Mouse (Mus musculus) testis, postnatal 10 days (tissue): ENCODE results near the gene Slc1a7.

Experiments
- DNase-seq: peaks from one replicate; pipeline ENCODE4 v3.0.0; 2021; ENCODE audit warnings: low spot score

Slc1a7 gene

DNA sequence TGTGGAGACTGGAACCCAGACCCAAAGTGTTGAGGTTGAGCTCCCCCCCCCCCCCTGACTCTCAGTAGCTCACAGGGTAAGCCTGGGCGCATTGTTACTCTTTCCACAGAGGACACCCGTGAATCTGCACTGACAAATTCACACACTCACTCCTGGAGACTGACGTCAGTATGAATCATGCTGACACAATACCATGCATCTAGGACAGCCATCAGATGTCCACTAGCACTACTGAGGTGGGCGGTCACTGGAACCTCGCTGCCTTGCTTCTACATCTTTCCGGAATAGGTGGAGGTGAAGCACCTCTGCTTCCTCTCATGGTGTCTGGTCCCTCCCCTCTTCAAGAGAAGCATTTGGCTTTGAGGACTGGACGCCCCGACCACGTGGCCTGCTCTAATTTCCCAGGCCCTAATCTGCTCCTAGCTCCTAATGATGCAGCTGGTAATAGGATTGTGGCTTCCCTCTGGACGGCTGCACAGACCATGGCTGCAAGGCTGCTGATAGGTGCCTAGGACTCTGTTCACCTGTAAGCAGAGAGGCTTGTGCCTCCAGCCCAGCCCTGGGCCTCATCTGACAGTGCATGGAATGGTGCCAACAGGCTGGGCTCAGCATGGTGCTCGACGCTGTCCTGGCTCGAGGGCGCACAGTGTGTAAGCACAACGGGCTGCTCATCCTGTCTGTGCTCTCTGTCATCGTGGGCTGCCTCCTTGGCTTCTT lies at the start of gene Slc1a7:
Gene Slc1a7, plus strand, starts transcription at position 367 of the 717 bp plus-strand sequence.
- DNase-seq, result peak; percentile 52

DNA sequence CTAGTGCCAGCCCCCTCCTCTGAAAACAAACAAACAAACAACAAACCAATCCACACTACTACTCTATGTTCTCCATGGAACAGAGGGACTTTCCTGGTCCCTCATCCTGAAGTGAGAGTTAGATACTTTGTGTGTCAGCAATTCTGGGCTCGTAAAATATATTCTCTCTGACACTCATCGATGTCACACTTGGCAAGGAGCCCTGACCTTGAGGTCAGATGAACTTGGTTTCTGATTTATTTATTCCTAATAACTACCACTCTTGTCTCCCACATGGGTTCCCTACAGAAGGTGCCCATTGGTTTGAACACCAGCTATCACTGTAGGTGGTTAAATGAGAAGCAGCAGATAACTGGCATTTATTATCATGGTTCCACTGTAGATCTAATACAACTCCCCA lies 47.8 kb upstream of the Slc1a7 start:
- no peak for DNase-seq

DNA sequence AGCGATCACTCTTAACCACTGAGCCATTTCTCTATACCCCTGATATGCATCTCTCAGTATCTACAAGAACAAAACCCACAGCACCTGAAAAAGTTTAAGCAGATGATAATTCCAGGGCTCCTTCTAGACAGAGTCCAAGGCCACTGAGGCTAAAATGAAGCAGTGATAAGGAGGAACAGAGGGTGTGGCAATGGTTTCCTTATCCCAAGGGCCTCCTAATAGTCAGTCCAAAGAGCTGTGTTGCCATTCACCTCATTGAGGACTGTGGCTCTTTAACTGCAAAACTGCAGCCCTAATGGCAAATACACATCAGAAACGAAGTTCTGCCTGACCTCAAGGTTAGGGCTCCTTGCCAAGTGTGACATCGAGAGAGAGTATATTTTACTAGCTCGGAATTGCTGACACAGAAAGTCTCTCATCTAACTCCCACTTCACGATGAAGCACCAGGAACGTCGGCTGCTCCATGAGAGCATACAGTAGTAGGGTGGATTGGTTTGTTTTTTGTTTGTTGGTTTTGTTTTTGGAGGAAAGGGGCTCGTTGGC lies 46.9 kb upstream of the Slc1a7 start:
- peak; percentile 64 for DNase-seq

DNA sequence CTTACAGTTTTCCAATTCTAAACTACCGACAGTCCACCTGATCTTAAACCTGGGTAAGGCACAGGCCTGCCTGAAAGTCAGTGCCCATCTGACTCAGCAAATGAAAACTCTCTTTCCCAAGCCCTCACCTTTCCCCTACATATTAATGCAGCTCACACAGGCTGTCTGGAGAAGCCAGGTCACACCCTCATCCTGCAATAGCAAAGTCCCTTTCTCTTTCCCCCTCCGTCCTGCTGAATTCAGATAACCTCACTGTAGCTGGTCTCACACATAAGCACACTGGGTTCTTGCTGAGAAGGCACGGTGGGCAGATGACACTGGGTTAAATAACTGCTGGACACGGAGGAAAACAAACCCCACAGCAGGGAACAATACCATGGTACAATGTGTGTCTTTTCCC lies 46.2 kb upstream of the Slc1a7 start:
- DNase-seq, result no peak

DNA sequence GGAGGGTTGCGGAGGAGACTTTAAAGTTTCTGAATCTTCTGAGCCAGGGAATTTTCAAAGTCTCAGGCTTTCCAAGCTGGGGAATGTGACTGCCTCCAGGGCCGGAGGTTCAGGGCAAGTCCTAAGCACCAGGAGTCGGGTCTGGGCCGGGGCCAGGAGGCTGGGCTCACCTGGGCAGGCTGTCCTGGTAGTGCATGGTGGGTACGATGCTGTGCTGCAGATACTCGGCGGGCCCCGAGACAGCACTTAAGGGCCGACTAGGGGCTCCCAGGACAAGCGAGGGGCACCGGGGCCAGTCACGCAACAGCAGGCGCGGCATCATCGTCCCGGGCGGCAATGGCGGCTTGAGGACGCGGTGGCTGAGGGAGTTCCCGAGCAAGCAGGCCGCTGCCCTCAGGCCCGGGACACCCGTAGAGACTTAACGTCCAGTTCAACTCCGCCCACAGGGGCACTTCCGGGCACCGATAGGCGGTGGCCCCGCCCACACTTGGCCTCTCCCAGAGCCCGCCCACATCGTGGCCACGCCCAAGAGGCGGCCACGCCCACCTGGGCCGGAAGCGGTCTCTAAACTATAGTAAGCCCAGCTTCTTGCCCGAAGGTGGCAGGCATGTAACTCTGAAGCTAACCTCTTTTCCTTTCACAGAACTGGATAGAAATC lies 44.9 kb upstream of the Slc1a7 start, which contains the start of gene Cpt2:
Gene Cpt2, minus strand, starts transcription at position 466 of the 658 bp plus-strand sequence.
- peak; percentile 98 for DNase-seq

DNA sequence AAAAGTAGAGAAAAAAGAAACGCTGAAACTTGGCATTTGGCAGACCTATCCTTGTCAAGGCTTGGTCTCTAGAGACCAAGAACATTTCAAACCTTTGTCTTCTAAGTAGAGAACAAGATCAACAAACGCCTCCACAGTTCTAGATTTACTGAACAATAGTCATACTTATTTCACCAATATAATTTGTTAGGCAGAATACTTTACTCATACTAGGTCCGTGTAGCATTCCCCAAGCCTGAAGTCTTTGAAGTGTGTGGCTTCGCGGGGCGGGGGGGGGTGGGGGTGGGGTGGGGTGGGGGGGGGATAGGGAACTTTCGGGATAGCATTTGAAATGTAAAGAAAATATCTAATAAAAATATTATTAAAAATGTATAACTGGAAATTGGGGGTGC lies 44.3 kb upstream of the Slc1a7 start:
- no peak for DNase-seq

DNA sequence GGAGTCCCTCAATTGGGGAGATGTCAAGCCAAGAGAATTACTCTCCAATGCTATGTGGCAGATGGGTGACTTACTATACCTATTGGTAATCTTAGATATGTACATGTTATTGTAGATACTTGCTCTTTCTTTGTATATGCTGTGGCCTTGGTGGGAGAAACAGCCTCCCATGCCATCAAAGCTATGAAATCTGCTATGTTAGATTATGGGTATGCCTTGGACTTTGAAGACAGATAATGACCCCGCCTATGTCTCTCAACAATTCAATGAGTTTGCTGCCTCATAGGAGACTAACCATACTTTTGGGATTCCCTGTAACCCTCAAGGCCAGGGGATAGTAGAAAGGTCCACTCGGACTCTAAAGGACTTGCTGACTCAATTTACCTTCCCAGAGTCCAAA lies 39.9 kb upstream of the Slc1a7 start:
- DNase-seq, result no peak

DNA sequence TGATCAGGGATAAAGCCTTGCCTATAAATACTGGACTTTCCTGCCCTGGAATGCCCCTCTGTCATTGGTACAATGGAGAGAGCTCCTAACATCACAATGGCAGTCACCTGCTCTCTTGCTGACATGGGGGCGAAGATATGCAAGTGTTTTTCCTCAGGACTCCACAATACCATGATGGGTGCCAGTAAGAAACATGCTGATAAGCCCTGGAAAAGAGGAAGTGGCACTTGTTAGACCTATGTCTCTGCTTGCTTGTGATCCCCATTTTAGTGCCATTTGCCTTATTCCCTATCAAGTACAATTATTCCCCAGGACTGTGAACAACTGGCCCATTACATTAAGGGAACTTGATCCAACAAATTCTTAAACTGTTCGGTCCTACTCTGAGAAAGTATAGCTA lies 39.4 kb upstream of the Slc1a7 start:
- no peak for DNase-seq

DNA sequence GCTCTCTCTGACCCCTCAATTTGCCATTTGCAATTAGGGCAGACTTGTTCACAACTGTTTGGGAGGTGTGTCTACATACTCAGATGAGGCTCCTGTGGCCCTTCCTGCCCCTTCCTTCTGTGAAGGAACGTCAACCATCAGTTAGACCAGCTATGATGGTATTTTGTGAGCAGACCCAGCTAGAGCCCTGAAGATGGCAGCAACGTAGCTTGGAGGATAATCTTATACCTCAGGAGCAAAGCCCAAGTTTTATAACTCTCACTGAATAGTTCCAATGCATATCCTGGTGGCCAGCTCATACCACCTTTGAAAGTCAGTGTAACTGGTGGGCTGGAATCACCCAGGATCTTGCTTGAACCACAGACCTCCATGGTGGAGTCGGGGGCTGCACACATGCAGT lies 36.7 kb upstream of the Slc1a7 start:
- no peak for DNase-seq

DNA sequence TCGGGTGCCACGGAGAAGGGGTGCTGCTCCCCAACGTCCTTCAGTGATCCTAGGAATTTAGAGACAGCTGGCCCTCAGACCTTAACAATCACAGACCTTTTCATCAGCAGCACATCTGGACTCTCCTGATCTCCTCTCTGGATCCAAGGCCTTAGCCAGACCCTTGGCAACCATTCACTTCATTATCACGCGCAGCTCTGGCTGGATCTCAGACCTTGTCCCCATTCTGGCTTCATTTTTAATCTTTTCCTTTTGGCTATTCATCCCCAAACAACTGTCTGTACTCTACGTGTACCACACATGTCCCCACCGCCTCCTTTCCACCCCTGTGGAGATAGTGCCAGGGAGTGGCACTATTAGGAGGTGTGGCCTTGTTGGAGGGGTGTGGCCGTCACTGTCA lies 34.9 kb upstream of the Slc1a7 start:
- DNase-seq, result no peak

DNA sequence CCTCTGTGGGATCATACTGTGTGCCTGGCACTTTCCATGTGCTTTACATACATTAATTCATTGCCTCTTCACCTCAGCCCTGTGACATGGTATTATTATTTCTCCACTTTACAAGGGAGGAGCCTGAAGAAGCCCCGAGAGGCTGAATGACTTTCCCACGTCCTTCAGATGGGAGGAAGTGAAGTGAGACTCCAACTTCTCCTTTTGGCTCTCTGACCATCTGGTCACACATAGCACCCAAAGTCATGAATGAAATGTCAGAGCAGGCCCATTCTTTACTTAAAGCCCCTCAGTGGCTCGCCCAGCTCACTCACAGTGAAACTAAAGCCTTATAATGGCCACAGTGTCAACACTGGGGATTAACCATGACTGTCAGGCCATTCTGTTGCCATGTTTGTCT lies 32.9 kb upstream of the Slc1a7 start:
- DNase-seq, result no peak

DNA sequence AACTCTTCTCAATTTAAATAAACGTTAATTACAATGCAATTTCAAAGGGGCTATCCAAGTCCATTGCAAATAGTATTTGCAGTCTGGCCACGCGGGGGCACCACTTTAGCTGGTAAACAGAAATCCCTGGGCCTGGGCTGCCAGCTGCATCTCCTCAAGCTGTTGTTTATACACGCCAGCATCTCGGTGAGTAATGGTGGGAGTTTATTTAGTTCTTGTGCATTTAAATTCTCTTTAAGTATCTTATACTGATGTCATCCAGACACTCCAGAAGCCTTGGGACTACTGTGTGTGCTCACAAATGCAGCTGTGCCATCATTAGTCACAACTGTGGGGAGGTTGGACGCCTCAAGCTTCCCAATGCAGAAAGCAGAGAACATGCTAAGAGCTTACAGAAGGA lies 30.8 kb upstream of the Slc1a7 start:
- peak; percentile 85 for DNase-seq

DNA sequence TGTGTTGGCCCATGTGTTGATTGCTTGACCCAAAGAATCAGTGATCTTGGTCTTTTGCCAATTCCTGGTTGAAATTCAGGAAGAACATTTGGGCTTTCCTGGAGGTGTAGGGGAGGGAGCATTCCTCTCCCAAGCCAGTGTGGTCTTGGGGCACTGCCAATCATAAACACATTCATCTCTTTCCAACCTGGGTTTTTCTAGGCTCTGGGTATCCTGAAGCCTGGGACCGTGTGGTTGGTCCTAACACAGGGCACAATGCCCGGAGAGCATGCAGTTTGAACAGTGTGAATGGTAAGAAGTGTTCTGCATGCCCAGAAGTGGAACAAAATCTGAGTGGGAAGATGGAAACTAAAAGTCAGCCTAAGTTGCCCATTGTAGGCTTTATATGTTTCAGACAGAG lies 30.0 kb upstream of the Slc1a7 start:
- DNase-seq, result no peak

DNA sequence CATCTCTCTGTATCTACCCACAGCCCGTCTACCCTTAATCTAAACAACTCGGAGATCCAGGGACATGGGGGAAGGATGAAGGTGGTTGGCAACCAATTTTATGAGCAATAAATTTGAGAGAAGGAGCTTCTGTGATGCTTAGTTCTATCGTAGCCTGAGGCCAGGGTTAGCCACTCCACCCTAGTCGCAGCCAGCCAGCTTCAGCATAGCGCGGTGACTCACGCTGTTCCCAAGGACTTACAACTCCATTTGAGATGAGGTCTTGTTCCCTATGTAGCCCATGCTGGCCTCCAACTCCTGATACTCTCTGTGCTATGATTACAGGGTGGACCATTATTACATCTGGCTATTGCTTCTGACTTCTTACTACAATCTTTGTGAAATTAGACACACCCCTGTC lies 25.4 kb upstream of the Slc1a7 start:
- DNase-seq, result no peak

DNA sequence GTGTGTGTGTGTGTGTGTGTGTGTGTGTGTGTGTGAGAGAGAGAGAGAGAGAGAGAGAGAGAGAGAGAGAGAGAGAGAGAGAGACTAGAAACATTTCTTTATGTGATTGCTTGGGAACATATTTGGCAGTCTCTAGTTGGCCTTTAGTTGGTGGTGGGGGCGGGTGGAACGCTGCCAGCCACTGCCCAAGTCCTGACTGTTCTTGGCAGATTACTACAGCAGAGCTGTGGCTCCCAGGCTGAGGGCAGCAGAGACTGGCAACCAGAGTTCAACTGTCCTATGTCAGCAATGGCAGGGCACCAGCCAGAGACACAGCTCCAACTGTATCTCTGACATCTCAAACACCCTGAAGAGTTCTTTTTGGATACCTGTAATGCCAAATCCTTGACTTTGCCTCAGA lies 24.0 kb upstream of the Slc1a7 start:
- DNase-seq, result no peak

DNA sequence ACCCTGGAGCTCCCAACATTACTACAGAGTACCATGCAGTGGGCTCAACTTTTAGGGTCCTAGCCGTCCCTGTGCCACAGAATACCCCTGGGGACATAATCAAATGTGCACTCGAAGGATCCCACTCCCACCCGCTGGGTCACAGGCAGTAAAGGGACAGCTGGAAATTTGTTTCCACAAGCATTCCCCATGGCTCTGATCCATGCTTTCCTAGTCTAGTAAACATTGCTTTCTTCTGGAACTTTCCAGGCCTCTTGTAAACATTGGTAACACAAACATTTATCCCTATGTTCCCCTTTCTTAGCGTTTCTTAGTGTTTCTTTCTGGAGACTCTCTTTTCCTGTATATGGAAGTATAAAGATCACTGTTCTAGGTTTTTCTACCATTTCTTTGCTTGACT lies 18.2 kb upstream of the Slc1a7 start:
- no peak for DNase-seq

DNA sequence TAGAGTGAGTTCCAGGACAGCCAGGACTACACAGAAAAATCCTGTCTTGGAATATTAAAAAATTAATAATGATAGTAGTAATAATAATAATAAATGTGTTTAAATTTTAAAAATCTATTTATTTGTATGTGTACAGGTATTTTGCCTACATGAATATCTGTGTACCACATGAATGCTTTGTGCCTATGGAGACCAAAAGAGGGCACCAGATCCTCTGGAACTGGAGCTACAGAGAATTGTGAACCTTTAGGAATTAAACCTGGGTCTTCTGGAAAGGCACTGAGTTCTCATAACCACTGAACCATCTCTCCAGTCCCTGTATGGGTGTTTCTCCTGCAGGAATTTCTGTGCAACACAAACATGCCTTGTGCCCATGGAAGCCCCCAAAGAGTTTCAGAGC lies 15.3 kb upstream of the Slc1a7 start:
- DNase-seq, result no peak

DNA sequence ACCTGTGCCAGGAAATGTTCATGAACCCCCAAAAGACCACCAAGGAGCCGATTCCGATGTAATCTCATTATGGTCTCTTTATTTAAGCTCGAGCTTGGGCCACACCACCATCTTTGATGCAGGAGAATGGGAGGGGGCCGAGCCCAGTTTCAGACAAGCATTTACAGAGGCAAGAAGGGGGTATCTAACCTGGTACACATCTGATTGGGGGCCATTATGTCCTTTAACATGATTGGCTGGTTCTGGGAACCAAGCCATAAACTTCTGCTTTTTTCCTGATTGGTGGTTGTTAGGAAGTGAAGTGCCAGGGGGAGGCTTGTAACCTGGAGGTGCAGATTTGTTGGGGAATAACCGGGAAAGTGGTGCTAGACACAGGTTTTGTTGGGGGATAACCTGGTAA lies 12.4 kb upstream of the Slc1a7 start:
- DNase-seq, result no peak

DNA sequence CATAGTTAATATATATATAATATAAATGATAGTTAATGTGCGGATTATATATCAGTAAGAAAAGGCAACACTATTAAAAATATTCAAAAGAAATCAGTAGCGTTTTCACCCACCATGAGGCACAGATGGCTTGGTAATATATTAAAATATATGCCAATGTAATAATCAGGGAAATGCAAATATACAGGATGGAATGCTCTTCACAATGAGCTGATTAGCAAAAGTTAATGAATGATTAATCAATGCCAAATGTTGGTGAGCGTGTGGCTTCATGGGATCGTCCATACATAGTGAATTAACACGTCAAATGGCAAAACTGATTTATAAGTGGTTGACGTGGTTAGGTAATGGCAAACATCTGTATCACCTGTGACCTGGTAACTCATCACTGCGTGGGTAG lies 9.6 kb upstream of the Slc1a7 start:
- DNase-seq, result no peak

DNA sequence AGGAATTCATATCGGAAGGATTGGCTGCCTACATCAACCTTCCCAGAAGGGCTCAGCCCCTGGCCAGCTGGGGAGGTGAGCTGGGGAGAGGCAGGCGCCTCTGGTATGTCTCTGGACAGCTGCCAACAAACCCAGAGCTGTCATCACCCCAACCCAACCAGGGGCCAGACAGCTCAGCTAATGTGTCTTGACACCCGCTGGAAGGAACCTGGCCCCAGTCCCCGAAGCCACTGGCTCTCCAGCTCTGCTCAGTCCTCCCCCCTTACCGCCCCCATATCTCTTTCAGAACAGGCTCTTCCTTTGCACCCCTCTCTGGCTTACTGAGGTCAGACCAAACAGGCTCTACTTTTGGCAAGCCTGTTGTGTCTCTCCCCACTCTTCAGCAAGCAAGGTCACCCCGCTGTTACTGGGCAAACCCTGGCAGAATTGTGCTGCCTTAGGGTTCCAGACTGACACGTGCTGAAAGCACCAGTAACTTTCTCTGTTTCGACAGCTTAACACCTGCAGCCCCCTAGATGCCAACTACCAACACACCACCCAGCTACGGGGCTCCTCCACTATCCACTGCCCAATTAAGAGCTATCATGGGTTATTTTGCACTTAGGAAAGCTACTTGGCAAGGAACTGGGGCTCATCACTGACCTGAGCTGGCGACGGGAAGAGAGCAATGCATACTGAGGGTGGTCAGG lies 5.9 kb upstream of the Slc1a7 start:
- peak; percentile 58 for DNase-seq

DNA sequence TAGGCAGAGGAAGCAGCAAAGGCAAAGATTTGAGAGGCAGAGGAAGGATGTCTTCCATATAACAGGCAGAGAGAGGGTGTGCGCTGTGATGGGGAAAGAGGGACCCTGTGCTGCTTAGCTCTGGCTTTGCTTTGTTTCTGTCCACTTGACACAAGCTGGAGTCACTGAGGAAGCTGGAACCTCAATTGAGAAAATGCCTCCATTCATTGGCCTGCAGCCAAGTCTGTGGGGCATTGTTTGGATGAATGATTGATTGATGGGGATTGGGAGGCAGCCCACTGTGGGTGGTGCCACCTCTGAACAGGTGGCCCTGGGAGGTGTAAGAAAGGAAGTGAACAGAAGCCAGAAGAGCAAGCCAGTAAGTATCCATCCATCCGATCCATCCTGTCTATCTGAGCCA lies 5.3 kb upstream of the Slc1a7 start:
- DNase-seq, result no peak

DNA sequence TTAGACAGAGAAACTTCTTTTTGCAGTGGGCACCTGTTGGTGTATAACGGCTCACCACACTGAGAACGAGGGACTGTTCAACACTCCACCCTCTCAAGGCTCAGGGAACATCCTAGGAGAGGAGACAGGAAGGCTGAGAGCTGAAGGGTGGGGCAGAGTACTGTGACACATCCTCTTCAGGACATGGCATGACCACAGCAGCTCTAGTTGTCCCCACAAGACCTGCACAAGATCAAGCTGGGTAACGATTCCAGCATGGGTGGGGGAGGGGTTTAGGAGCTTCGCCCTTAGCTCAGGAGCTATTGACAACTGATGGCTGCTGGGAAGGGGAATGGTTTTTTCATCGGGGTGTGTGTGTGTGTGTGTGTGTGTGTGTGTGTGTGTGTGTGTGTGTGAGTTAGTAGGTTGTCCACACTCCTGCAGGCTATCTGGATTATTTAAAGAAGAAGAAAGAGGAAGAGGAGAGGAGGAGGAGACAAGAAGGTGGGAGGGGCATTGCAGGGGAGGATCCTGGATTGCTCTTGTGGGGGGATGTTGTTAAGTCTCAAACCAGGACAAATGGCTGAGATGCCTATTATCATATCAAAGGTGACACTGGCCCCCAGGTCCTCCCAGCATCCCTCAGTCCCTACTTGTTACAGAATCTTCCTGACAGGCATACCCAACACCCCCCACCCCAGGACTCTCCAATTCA lies 1.6 kb upstream of the Slc1a7 start:
- no peak for DNase-seq

DNA sequence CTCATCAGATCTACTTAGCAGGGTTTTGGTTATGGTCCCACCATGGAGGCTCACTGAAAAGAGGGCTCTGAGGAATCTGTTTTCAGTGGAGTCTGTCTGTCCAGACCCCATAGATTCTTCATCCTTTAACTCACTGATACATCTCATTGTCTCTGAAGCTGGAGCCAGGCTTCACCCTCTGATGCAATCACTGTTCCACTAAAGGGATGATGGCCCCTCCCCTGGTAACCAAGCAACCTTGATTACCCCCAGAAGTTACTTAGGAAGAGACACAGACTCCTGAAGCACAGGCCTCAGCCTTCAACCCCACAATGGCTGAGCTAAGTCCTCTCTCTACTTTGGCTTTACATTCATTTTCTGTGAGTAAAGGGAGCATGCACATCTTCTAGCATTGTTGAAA lies 1.6 kb downstream of the Slc1a7 start:
- no peak for DNase-seq
